Mouse (Mus musculus): ENCODE measurements around the gene Gstp2.

- TF ChIP-seq CTCF (IDR thresholded peaks at IDR 0.05; ENCODE audit: insufficient read depth, low read length) (no peak), POLR2A (IDR thresholded peaks at IDR 0.05; ENCODE audit: borderline replicate concordance, extremely low read depth, low read depth, low read length) (no peak)
These were observed 1.0 kb upstream of the Gstp2 start for GRCm38 (mm10) chr19:4046866-4047254.
